Mouse (Mus musculus) intestine, embryonic 15.5 days (tissue): Measurements from ENCODE around the gene Dgkd. TPM values are rescaled to one million over a fixed set of nuclear protein-coding genes. Genes with fewer than 3 reads are reported as not detected.
A peak's percentile ranks its signal among the peaks of the same experiment; 100 is the strongest.

Experiments
- ATAC-seq: fragments of 200-750 bp; cut with Nextera tagmentation; 2 replicates; pipeline ENCODE4 v1.8.0; 2017; ENCODE audit warnings: moderate TSS enrichment, moderate library complexity
- H3K27ac ChIP-seq: fragments of 300-500 bp; sonication (generic); 2 replicates; pipeline ENCODE4 v1.5.1; 2015; ENCODE audit warnings: mild to moderate bottlenecking, inconsistent platforms
- H3K27me3 ChIP-seq: fragments of 300-500 bp; sonication (generic); replicated peaks from 2 replicates; pipeline ENCODE4 v1.6.1; 2015; ENCODE audit warnings: inconsistent platforms
- H3K36me3 ChIP-seq: fragments of 300-500 bp; sonication (generic); 2 replicates; pipeline ENCODE4 v1.6.1; 2015; ENCODE audit warnings: inconsistent platforms
- H3K4me1 ChIP-seq: fragments of 300-500 bp; sonication (generic); replicated peaks from 2 replicates; pipeline ENCODE4 v1.6.1; 2015; ENCODE audit warnings: inconsistent platforms
- H3K4me2 ChIP-seq: fragments of 300-500 bp; sonication (generic); replicated peaks from 2 replicates; pipeline ENCODE4 v1.6.1; 2015; ENCODE audit warnings: mild to moderate bottlenecking, inconsistent platforms
- H3K4me3 ChIP-seq: fragments of 300-500 bp; sonication (generic); replicated peaks from 2 replicates; pipeline ENCODE4 v1.5.1; 2015; ENCODE audit warnings: inconsistent platforms
- H3K9ac ChIP-seq: fragments of 300-500 bp; sonication (generic); 2 replicates; pipeline ENCODE4 v1.6.1; 2015; ENCODE audit warnings: inconsistent platforms
- H3K9me3 ChIP-seq: fragments of 300-500 bp; sonication (generic); 2 replicates; pipeline ENCODE4 v1.6.1; 2016; ENCODE audit warnings: inconsistent platforms
- WGBS: fragments of 180-500 bp; shearing (Covaris S2); methylation state at CpG from one replicate; pipeline ENCODE4 v1.1.7; 2015; 5-methylcytosine and 5-hydroxymethylcytosine counted together
- polyA plus RNA-seq: library from polyadenylated mRNA; unstranded; fragments of >200 nt; fragmentation: Nextera tagmentation; extraction: Ambion mirVana; gene quantifications from 2 replicates; pipeline ENCODE4 v1.2.1, GENCODE M21; 2015

Dgkd gene
- polyA plus RNA-seq, 1 experiment from 2014 or later: 28.2 TPM

- H3K27ac ChIP-seq: no peak overlapping the region
These were observed 24.0 kb upstream of the Dgkd start for GRCm38 (mm10) chr1:87828926-87829580.

GRCm38 (mm10) chr1:87829621-87830211 is 23.4 kb upstream of the Dgkd start:
- no peak overlapping the region for H3K27ac ChIP-seq
- H3K9ac ChIP-seq: no peak overlapping the region
- WGBS: 42% methylated on average over 6 of the region's 6 CpGs
- H3K27me3 ChIP-seq: no peaks in the 10 kb centered on the region
- H3K4me2 ChIP-seq: no peak overlapping the region
- 0 out of 2 replicates have a peak, but pooled peaks cover 6% of the 10 kb centered on the region for H3K4me1 ChIP-seq
- no peak overlapping the region for H3K4me3 ChIP-seq
- no peaks in the 10 kb centered on the region for H3K36me3 ChIP-seq
- H3K9me3 ChIP-seq: no peaks in the 10 kb centered on the region
- 0 out of 2 replicates have a peak, but pooled peaks have one; percentile 31 for ATAC-seq

More at GRCm38 (mm10) chr1:87828926-87829580, 24.0 kb upstream of the Dgkd start:
- Histone ChIP-seq H3K27me3 (no peaks in the 10 kb centered on the region), H3K4me1 (0 out of 2 replicates have a peak, but pooled peaks cover 6% of the 10 kb centered on the region), H3K9me3 (no peaks in the 10 kb centered on the region), H3K4me2 (no peak overlapping the region), H3K36me3 (no peaks in the 10 kb centered on the region), H3K9ac (no peak overlapping the region), H3K4me3 (no peak overlapping the region)
- 30% methylated on average over 7 of the region's 7 CpGs for WGBS
- ATAC-seq: no peak

GRCm38 (mm10) chr1:87836453-87836852 is 16.6 kb upstream of the Dgkd start:
- no peaks in the 10 kb centered on the region for H3K4me1 ChIP-seq
- no peak overlapping the region for H3K9ac ChIP-seq
- H3K4me3 ChIP-seq: no peak overlapping the region
- H3K36me3 ChIP-seq: no peaks in the 10 kb centered on the region
- 49% methylated on average over 1 of the region's 1 CpGs for WGBS
- H3K27me3 ChIP-seq: no peaks in the 10 kb centered on the region
- H3K9me3 ChIP-seq: no peaks in the 10 kb centered on the region
- H3K27ac ChIP-seq: no peak overlapping the region
- no peak for ATAC-seq
- H3K4me2 ChIP-seq: no peak overlapping the region

GRCm38 (mm10) chr1:87837018-87837417 is 16.1 kb upstream of the Dgkd start:
- Histone ChIP-seq H3K4me1 (no peaks in the 10 kb centered on the region), H3K9ac (no peak overlapping the region), H3K4me2 (no peak overlapping the region), H3K9me3 (no peaks in the 10 kb centered on the region), H3K27me3 (no peaks in the 10 kb centered on the region), H3K4me3 (no peak overlapping the region), H3K27ac (no peak overlapping the region), H3K36me3 (no peaks in the 10 kb centered on the region)
- WGBS: 52% methylated on average over 5 of the region's 5 CpGs
- no peak for ATAC-seq

- no peak overlapping the region for H3K27ac ChIP-seq
- no peak overlapping the region for H3K4me3 ChIP-seq
- no peak overlapping the region for H3K4me2 ChIP-seq
- no peaks in the 10 kb centered on the region for H3K27me3 ChIP-seq
- H3K4me1 ChIP-seq: no peaks in the 10 kb centered on the region
- H3K36me3 ChIP-seq: no peaks in the 10 kb centered on the region
- H3K9me3 ChIP-seq: no peaks in the 10 kb centered on the region
- H3K9ac ChIP-seq: no peak overlapping the region
- 45% methylated on average over 11 of the region's 11 CpGs for WGBS
- ATAC-seq: no peak
These were observed 12.5 kb upstream of the Dgkd start for GRCm38 (mm10) chr1:87840411-87841208.

- peak; percentile 46 for ATAC-seq
- H3K4me3 ChIP-seq: no peak overlapping the region
- no peak overlapping the region for H3K4me2 ChIP-seq
- H3K9ac ChIP-seq: no peak overlapping the region
- 23% methylated on average over 2 of the region's 2 CpGs for WGBS
- peaks cover 20% of the 10 kb centered on the region for H3K4me1 ChIP-seq
- H3K9me3 ChIP-seq: no peaks in the 10 kb centered on the region
- H3K27me3 ChIP-seq: no peaks in the 10 kb centered on the region
- H3K36me3 ChIP-seq: no peaks in the 10 kb centered on the region
- no peak overlapping the region; the same call in 1 of the 2 replicates for H3K27ac ChIP-seq
These were observed 6.1 kb upstream of the Dgkd start for GRCm38 (mm10) chr1:87846801-87847474.

GRCm38 (mm10) chr1:87847475-87848168 is 5.5 kb upstream of the Dgkd start:
- Histone ChIP-seq H3K9ac (no peak overlapping the region), H3K27me3 (no peaks in the 10 kb centered on the region), H3K4me1 (peaks cover 20% of the 10 kb centered on the region), H3K4me3 (no peak overlapping the region), H3K36me3 (no peaks in the 10 kb centered on the region), H3K4me2 (no peak overlapping the region), H3K9me3 (no peaks in the 10 kb centered on the region), H3K27ac (no peak overlapping the region)
- ATAC-seq: no peak
- WGBS: 21% methylated on average over 4 of the region's 4 CpGs

- 32% methylated on average over 11 of the region's 11 CpGs for WGBS
- Histone ChIP-seq H3K4me2 (no peak overlapping the region), H3K9ac (no peak overlapping the region), H3K27me3 (no peaks in the 10 kb centered on the region), H3K27ac (no peak overlapping the region), H3K4me1 (peaks cover 20% of the 10 kb centered on the region), H3K36me3 (no peaks in the 10 kb centered on the region), H3K9me3 (no peaks in the 10 kb centered on the region), H3K4me3 (no peak overlapping the region)
- ATAC-seq: no peak
These were observed 4.7 kb upstream of the Dgkd start for GRCm38 (mm10) chr1:87848237-87848996.

- no peak overlapping the region for H3K4me2 ChIP-seq
- H3K36me3 ChIP-seq: no peaks in the 10 kb centered on the region
These were observed 3.8 kb upstream of the Dgkd start for GRCm38 (mm10) chr1:87849278-87849677.

GRCm38 (mm10) chr1:87851344-87851743 is 1.7 kb upstream of the Dgkd start:
- no peak overlapping the region for H3K4me2 ChIP-seq
- peaks cover 33% of the 10 kb centered on the region for H3K4me1 ChIP-seq
- no peak overlapping the region for H3K4me3 ChIP-seq
- 89% methylated on average over 3 of the region's 3 CpGs for WGBS
- ATAC-seq: no peak
- no peak overlapping the region for H3K27ac ChIP-seq
- no peaks in the 10 kb centered on the region for H3K27me3 ChIP-seq
- H3K9me3 ChIP-seq: no peaks in the 10 kb centered on the region
- no peak overlapping the region for H3K9ac ChIP-seq
- H3K36me3 ChIP-seq: no peaks in the 10 kb centered on the region

More at GRCm38 (mm10) chr1:87849278-87849677, 3.8 kb upstream of the Dgkd start:
- no peak for ATAC-seq
- Histone ChIP-seq H3K27me3 (no peaks in the 10 kb centered on the region), H3K27ac (no peak overlapping the region), H3K9ac (no peak overlapping the region), H3K4me1 (peaks cover 22% of the 10 kb centered on the region), H3K9me3 (no peaks in the 10 kb centered on the region), H3K4me3 (no peak overlapping the region)
- WGBS: 52% methylated on average over 5 of the region's 5 CpGs

GRCm38 (mm10) chr1:87852081-87852790 is 851 bp upstream of the Dgkd start:
- H3K36me3 ChIP-seq: no peaks in the 10 kb centered on the region
- peak overlapping the region; percentile 92 for H3K4me2 ChIP-seq
- 62% methylated on average over 5 of the region's 5 CpGs for WGBS
- H3K4me3 ChIP-seq: no peak overlapping the region
- H3K4me1 ChIP-seq: peaks cover 27% of the 10 kb centered on the region
- no peak overlapping the region for H3K27ac ChIP-seq
- no peak overlapping the region for H3K9ac ChIP-seq
- no peaks in the 10 kb centered on the region for H3K9me3 ChIP-seq
- no peaks in the 10 kb centered on the region for H3K27me3 ChIP-seq
- ATAC-seq: no peak
